Mouse (Mus musculus): ENCODE measurements around the gene Spast.

Gene Spast

DNA sequence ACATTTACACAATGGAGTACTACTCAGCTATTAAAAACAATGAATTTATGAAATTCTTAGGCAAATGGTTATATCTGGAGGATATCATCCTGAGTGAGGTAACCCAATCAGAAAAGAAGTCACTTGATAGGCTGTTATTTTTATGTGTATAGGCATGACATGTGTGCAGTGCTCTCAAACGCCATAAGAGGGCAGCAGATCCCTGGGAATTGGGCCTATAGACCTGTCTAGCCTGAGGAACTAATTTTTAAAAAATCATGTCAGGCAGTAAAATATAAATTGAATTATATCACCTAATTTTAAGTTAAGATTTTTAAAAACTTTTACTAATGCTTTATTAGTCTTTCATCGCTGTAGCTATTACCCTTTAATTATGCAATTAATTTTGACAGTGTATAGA, 10.6 kb upstream of the Spast start:
- DNase-seq, result peak; percentile 67

GRCm38 (mm10) chr17:74331049-74331676, 7.6 kb upstream of the Spast start:
- no peak for DNase-seq

DNA sequence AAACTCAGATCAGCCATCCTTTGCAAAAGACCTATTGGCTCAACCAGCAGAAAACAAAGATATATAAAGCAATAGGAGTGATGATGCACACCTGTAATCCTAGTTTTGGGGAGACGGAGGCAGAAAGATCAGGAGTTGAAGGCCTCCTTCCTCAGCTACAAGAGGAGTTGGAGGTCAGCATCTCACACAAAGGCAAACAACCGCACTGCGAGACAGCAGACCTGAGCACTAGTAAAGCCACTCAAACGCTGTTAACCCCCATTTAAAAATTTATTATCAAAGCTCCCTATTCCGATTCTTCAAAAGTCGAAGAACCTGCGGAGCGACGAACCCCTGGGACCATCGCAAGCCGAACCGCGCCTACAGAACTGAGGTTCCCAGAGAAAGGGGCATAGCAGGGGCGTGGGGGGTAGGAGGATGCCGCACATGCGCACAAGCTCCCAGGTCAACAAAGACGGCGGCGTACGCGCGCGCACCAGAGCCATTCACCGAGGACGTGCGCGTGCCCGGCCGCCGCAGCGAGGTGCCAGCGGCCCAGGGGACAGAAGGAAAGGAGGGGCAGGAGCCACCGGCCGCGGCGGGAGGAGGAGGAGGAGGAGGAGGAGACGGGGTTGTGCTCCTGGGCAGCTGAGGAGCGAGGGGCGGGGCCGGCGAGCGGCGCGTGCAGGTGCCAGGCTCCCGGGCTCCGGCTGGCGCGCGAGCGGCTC, 409 bp upstream of the Spast start:
- peak; percentile 97 for DNase-seq

- DNase-seq, result no peak
These were observed 2.4 kb downstream of the Spast start for GRCm38 (mm10) chr17:74341151-74341550.

GRCm38 (mm10) chr17:74363592-74363991, 24.8 kb downstream of the Spast start:
- DNase-seq, result no peak

DNA sequence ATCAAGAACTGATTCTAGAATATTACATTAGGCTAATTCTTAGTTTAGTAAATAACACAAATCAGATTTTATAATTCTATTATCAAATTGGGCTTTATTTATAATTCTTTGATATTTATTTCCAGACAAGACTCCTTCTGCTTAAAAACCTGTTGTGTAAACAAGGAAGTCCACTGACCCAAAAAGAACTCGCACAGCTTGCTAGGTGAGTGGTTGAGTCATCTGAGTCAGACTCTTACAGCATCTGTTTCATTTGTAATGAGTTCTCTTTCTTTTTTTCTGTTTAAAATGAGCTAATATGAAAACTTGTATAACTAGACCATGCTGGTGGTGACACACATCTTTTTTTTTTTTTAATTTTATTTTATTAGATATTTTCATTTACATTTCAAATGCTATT, 38.1 kb downstream of the Spast start:
- peak; percentile 12 for DNase-seq

GRCm38 (mm10) chr17:74386657-74387056, 47.9 kb downstream of the Spast start:
- no peak for DNase-seq

GRCm38 (mm10) chr17:74389847-74390246, 51.1 kb downstream of the Spast start:
- DNase-seq, result no peak

DNA sequence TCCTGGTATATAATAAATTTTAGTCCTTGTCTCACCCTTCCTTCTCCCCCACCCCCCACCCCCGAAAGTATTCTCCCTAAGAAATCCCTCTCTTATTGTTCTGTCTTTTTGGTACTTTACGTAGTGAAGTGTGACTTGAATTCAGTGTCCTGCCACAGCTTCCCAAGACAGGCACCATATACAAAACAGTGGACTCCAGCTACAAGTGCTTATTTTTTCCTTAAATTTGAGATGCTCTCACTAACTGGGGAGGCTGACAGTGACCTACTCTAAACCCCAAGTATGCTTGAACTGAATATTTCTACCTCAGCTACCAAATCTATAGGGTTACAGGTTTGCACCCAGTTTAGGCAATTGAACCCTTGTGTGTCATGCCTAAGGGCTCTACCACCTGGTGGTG, 55.6 kb downstream of the Spast start:
- DNase-seq, result no peak

GRCm38 (mm10) chr17:74394855-74395254, 56.1 kb downstream of the Spast start:
- peak; percentile 6 for DNase-seq

GRCm38 (mm10) chr17:74395383-74396065, 56.7 kb downstream of the Spast start, which contains the start of gene Slc30a6:
Slc30a6 (plus strand) TSS chr17:74395608.
- DNase-seq, result peak; percentile 99

DNA sequence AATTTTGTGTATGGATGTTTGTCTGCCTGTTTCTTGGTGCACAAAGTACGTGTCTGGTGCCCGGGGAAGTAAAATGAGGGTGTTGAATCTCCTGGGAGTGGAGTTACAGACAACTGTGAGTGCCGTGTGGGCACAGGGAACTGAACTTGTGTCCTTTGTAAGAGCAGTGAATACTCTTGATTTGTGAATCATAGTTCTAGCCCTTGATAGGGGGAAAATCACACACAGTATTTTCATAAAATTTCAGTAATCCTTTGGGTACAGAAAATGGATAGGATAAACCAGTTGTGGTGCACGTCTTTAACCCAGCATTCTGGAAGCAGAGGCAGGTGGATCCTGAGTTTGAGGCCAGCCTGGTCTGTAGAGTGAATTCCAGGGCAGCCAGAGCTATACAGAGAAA, 58.0 kb downstream of the Spast start:
- no peak for DNase-seq

DNA sequence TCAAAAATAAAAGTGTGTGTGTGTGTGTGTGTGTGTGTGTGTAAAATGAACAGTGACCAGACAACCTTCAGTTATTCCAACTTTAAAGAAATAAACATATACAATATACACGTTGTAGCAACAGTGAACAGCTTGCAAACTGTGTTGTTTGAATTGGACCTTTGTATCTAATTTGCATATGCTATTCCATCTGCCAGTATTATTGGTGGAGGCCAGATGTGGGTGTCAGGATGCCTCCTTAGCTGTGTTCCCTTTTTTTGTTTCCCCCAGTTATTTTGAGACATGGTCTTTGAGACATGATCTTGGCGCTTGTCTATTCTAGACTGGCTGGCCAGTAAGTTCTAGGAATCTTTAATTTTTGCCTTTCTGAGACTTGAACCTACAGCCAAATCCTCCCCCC, 58.4 kb downstream of the Spast start:
- DNase-seq, result no peak

DNA sequence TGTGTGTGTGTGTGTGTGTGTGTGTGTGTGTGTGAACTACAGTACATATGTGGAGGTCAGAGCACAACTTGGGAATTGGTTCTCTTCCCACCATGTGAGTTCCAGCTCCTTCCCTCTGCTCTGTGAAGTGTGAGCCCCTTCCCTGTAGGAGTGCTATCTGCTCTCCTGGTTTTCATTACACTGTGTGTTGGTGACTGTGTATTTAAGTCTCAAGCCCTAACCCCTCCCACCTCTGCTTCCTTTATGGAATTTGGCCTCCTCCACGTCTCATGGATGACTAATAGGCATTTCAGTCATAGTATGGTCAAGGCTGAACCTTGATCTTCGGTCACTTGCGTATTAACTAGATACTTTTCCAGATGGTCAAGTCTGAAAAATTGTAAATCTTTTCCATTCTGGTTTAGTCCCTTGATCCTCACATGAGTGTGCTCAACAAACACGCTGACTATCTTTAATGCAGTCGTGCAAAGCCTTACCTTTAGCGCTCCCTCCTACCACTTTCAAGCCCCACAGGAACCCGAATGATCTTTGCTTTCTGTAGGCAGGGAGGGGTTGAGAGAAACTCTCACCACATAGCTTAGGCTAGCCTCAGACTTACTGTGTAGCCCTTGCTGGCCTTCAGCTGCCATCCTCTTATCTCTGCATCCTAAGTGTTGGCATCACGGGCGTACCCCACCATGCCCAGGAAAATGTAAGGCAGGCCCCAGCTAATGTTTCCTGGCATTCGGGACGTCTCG, 63.9 kb downstream of the Spast start:
- DNase-seq, result no peak

DNA sequence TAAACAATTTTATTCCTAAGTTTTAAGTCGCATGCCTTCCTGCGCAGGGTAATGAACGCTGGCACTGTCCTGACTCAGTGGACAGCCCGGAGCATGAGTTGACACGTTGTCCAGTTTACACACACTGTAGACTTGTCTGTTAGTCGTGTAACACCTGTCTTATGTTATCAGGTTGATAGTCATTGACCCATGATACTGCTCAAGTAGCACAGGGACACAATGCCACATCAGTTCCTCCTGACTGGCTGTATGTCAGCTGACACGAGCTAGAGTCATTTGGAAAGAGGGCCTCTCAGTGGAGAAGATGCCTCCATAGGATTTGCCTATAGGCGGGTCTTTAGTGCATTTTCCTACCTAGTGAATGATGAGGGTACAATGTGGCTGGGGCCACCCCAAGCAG, 67.7 kb downstream of the Spast start:
- DNase-seq, result no peak

DNA sequence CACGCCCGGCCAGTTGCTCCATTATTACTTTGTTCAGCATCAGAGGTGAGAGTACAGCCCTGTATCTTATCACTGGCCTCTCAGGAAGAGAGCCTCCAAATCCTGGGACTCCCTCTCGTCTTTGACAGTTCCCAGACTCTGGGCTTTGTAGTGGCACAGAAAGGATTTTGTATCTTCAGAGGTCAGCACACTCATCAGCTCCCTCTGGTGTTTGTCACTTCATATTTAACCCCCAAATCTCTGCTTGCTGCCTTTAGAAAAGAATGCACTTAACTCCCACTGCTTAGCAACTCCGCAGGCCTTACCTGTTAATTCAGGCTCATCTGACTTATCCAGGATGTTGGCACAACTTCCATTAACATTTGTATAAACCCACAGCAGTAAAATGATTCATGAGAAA, 70.9 kb downstream of the Spast start:
- no peak for DNase-seq

DNA sequence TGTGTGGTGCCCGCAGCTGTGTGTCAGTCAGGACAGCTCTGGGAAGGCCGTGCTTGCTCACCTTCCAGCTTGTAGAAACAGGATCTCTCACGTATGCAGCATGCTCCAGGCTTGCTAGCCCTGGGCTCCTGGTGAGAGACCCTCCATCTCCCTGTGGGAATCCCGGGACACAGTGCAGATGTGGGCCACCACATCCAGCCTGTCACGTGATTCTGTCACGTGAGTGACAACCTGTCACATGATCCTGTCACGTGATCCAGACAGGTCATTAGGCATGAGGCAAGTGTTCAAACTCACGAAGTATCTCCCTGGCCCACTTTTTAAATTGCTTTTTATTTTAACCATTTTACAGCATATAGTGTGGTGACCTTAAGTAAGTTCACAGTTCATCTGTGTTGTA, 74.5 kb downstream of the Spast start:
- DNase-seq, result no peak

- DNase-seq, result no peak
These were observed 75.9 kb downstream of the Spast start for GRCm38 (mm10) chr17:74414671-74415070.

GRCm38 (mm10) chr17:74416841-74417360, 78.1 kb downstream of the Spast start:
- no peak for DNase-seq

- DNase-seq, result no peak
These were observed 79.4 kb downstream of the Spast start for GRCm38 (mm10) chr17:74418171-74418570.

DNA sequence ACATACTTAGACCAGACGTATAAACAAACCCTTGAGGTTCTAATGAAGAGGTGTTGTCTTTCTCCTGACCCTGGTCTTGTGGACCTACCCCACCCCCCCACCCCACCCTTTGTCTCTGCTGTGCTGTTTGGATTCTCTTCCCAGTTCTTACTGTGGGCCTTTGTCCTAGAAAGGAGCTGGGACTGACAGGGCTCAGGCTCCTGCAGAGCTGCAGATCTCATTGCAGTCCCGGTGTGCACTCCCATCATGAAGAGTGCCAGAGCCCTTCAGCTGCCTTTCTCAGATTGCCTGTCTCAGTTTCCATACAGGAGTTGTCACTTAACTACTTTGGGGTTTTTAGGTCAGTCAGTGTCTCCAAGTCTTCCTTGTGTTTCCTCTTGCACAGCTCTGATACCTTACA, 81.9 kb downstream of the Spast start:
- no peak for DNase-seq

GRCm38 (mm10) chr17:74424401-74425005, 85.7 kb downstream of the Spast start:
- DNase-seq, result no peak

- DNase-seq, result no peak
These were observed 91.3 kb downstream of the Spast start for GRCm38 (mm10) chr17:74430074-74430473.
